Comparison of ENCODE assay signal across 22 mouse cellular contexts in the genomic region with DNA sequence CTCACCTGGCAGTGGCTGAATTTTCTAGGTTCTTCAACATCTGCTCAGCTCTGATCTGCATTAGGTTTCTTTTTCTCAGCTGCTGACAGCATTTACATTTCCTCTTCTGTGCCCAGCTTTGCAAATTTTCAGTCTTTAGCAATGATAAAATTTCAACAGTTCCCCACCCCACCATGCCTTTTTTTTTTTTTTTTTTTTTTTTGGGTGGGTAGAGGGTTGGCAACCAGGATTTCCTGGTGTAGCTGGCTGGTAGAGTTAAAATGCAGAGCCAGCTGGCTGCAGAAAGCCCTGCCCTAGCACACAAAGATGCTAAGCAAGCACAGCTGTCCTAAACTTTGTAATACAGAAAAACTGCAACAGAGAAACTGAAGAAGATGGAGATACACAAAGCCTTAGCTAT. TPM values are rescaled to one million over a fixed set of nuclear protein-coding genes. Genes with fewer than 3 reads are reported as not detected.
"Had no signal": no experiment of that assay in that cellular context is flagged by ENCODE, and none has a peak within 500 bp of the region (broad histone marks: within the 10 kb centered on the region; RNA-seq: fewer than 3 reads in every experiment).

A gene (minus strand): TSS at position 110 of the 400 bp plus-strand sequence.

RNA-seq across cellular contexts. Expression of the gene that starts here (rescaled TPM):
- total RNA-seq: heart, postnatal 10 days; heart, postnatal 4 days; hindbrain, postnatal 0 days; layer of hippocampus, adult 8-10 months; layer of hippocampus, postnatal 14 days; layer of hippocampus, postnatal 36 days; left cerebral cortex, adult 8-10 months; left cerebral cortex, postnatal 10 days; left cerebral cortex, postnatal 25 days; left cerebral cortex, postnatal 4 days had no signal
- polyA plus RNA-seq: heart, embryonic 10.5 days; heart, embryonic 12.5 days; heart, embryonic 14.5 days; hindbrain, embryonic 11.5 days; hindbrain, embryonic 13.5 days; hindbrain, embryonic 15.5 days; intestine, embryonic 14.5 days; intestine, embryonic 16.5 days; limb, embryonic 11.5 days; limb, embryonic 13.5 days; liver, adult 2 months; liver, embryonic 12.5 days had no signal
